Mouse (Mus musculus) heart, embryonic 11.5 days (tissue): ENCODE measurements at regions not wholly inside any gene's neighbourhood (a gene's known extent, or its start where the extent isn't known, plus 50 kb on each side); places are given as distances from the start of the nearest gene placed in this dataset.

Source experiments
- ATAC-seq: fragments of 200-750 bp; cut with Nextera tagmentation; replicated peaks from 2 replicates; pipeline ENCODE4 v1.8.0; 2017; ENCODE audit warnings: moderate library complexity; ENCODE audit not compliant: insufficient number of reproducible peaks, low FRiP score, low TSS enrichment
- H3K27ac ChIP-seq: fragments of 300-500 bp; sonication (generic); 2 replicates; pipeline ENCODE4 v1.5.1; 2014; ENCODE audit warnings: mild to moderate bottlenecking, low read depth, low read length
- H3K27me3 ChIP-seq: fragments of 300-500 bp; sonication (generic); 2 replicates; pipeline ENCODE4 v1.6.1; 2014; ENCODE audit warnings: mild to moderate bottlenecking, low read length, mixed read lengths; ENCODE audit not compliant: control insufficient read depth, insufficient read depth
- H3K36me3 ChIP-seq: fragments of 300-500 bp; sonication (generic); 2 replicates; pipeline ENCODE4 v1.6.1; 2014; ENCODE audit warnings: mild to moderate bottlenecking, low read length, moderate library complexity, mixed read lengths; ENCODE audit not compliant: control insufficient read depth, insufficient read depth
- H3K4me1 ChIP-seq: fragments of 300-500 bp; sonication (generic); 2 replicates; pipeline ENCODE4 v1.6.1; 2014; ENCODE audit warnings: low read length; ENCODE audit not compliant: control insufficient read depth, insufficient read depth
- H3K4me2 ChIP-seq: fragments of 300-500 bp; sonication (generic); 2 replicates; pipeline ENCODE4 v1.6.1; 2014; ENCODE audit warnings: mild to moderate bottlenecking, moderate library complexity
- H3K4me3 ChIP-seq: fragments of 300-500 bp; sonication (generic); 2 replicates; pipeline ENCODE4 v1.5.1; 2014; ENCODE audit warnings: low read depth, low read length
- H3K9ac ChIP-seq: fragments of 300-500 bp; sonication (generic); 2 replicates; pipeline ENCODE4 v1.6.1; 2014; ENCODE audit warnings: mild to moderate bottlenecking, low read depth, low read length, moderate library complexity
- H3K9me3 ChIP-seq: fragments of 300-500 bp; sonication (generic); replicated peaks from 2 replicates; pipeline ENCODE4 v1.6.1; 2016; ENCODE audit warnings: low read length; ENCODE audit not compliant: control insufficient read depth
- WGBS: fragments of 180-500 bp; shearing (Covaris S2); extraction: QIAGEN DNeasy Blood & Tissue Kit; methylation state at CpG from one replicate; pipeline ENCODE4 v1.1.7; 2014; ENCODE audit not compliant: insufficient replicate concordance; 5-methylcytosine and 5-hydroxymethylcytosine counted together

DNA sequence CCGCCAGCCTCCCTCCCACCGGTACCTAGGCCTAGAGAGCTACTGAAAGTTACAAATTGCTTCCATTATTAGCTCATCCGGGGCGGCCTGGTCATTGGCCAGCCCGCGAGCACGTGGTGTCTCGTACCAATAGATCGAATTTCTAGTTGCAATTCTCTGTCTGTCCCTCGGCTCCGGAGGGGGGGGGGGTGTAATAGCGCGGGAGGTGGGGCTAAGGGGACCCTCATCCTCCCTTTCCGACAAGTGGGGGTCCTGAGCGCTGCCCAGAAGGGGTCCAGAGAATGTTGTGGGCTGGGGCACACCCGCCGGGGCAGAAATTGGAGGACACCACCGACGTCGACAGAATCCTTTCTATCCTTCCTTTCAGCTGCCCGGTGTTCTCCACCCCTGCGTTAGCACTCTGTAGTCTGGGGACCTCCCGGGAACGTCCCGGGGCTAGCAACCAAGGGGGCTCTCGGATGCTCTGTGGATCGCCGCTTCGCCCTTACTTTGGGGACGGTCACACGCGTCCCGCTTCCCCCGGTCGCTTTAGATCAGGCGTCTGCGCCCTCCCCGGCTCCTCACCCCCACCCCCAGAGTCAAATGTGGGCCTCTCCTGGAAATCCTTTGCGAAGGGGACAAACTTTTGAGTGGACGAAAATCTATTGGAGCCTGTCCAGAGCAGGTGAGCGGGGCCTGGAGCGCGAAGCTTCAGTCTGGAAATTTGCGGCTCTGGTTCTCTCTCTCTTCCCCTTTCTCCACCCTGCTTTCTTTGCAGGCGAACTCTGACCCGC, 64.6 kb downstream of the Smug1 start:
- ATAC-seq, result peak; percentile 65
- Histone ChIP-seq H3K9me3 (no peaks in the 10 kb centered on the region), H3K9ac (no peak overlapping the region), H3K36me3 (no peaks in the 10 kb centered on the region), H3K4me2 (peak overlapping the region; percentile 65), H3K27ac (no peak overlapping the region), H3K4me1 (no peaks in the 10 kb centered on the region), H3K27me3 (peaks cover 93% of the 10 kb centered on the region), H3K4me3 (peak overlapping the region; percentile 41)
- under 1% methylated on average over 46 of the region's 46 CpGs for WGBS

DNA sequence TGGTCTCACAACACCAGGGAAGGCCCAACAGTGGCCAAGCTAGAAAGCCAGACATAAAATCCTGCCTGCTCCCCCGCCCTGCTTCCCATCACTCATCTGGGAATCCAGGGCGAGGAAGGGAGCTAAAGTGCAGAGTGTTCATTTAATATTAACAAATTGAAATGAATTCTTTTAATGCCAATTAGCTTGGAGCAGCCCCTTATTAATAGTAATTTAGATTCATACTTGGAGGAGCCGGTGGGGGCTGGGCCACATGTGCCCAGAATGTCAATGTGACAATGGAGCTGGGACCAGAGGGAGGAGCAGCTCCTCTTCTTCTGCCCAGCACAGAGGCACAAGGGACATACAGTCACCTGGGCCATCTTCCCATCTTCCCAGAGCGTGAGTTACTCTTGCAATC, 66.8 kb downstream of the Smug1 start:
- WGBS, result 59% methylated on average over 4 of the region's 4 CpGs
- no peak overlapping the region for H3K4me3 ChIP-seq
- no peak overlapping the region for H3K4me2 ChIP-seq
- H3K9ac ChIP-seq, result no peak overlapping the region
- no peaks in the 10 kb centered on the region for H3K9me3 ChIP-seq
- H3K27ac ChIP-seq, result no peak overlapping the region
- no peak for ATAC-seq
- H3K27me3 ChIP-seq, result peaks cover 95% of the 10 kb centered on the region
- no peaks in the 10 kb centered on the region for H3K4me1 ChIP-seq
- no peaks in the 10 kb centered on the region for H3K36me3 ChIP-seq

DNA sequence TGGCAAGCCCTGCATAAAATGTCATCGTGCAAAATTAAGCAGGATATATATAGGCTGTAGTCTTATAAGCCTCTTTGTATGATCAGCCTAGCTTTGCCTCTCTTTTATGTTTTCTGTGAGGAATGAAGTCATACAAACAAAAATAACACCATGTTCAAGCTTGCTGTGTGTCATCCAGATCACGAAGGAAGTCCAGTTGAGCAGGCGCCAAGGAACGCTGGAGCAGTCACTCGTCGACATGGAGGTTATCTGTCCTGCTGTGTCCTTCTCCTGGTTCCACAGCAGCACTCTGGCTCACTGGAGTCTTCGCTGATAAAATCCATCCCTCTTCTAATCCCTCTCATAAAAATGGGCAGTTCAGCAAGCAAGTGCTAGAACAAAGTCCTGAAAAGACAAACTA, 72.4 kb downstream of the Smug1 start:
- H3K4me1 ChIP-seq, result no peaks in the 10 kb centered on the region
- no peak overlapping the region for H3K27ac ChIP-seq
- ATAC-seq, result no peak
- no peaks in the 10 kb centered on the region for H3K9me3 ChIP-seq
- 55% methylated on average over 7 of the region's 7 CpGs for WGBS
- no peaks in the 10 kb centered on the region for H3K36me3 ChIP-seq
- peaks cover 88% of the 10 kb centered on the region for H3K27me3 ChIP-seq
- H3K4me2 ChIP-seq, result no peak overlapping the region
- no peak overlapping the region for H3K4me3 ChIP-seq
- H3K9ac ChIP-seq, result no peak overlapping the region

DNA sequence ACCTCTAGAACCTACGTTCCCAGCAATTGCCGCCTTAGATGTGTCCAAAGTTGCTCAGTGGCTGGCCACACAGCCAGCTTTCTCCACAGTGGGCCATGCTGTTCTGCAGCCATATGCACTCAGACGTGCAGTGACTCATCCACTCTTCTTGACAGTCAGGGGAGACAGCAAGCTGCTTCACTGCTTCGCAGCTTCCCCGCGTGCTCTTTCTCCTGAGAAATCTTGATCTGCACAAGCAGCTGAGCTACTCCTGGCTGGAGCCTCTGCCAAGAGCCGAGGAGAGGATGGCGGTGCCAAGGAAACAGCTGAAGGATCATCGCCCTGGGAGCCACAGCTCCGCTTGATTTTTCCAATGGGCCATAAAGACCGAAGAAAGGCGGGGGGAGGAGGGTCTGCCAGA, 73.2 kb downstream of the Smug1 start:
- 76% methylated on average over 12 of the region's 12 CpGs for WGBS
- Histone ChIP-seq H3K36me3 (no peaks in the 10 kb centered on the region), H3K27ac (no peak overlapping the region), H3K4me2 (no peak overlapping the region), H3K9me3 (no peaks in the 10 kb centered on the region), H3K4me3 (no peak overlapping the region), H3K4me1 (no peaks in the 10 kb centered on the region), H3K27me3 (peaks cover 89% of the 10 kb centered on the region), H3K9ac (no peak overlapping the region)
- ATAC-seq, result no peak

DNA sequence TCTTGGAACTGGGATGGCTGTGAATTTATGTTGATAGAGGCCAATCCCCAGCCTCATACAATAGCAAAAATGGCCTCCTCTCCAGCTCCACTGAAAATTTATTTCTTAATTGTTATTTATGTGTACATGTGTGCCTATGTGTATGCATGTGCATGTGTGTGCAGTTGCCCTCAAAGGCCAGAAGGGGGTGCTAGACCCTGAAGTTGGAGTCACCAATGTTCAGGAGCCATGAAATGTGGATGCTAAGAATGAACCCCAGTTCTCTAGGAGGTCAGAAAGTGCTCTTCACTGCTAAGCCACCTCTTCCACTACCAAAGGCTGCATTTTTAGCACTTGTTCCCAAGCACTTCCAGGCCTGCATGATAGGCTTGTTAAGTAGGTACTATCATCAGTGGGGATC, 73.8 kb downstream of the Hoxc4 start:
- H3K9ac ChIP-seq, result no peak overlapping the region
- no peak for ATAC-seq
- H3K27ac ChIP-seq, result no peak overlapping the region
- H3K9me3 ChIP-seq, result no peaks in the 10 kb centered on the region
- no peak overlapping the region for H3K4me2 ChIP-seq
- no peaks in the 10 kb centered on the region for H3K36me3 ChIP-seq
- H3K27me3 ChIP-seq, result peaks cover 89% of the 10 kb centered on the region
- no peaks in the 10 kb centered on the region for H3K4me1 ChIP-seq
- no peak overlapping the region for H3K4me3 ChIP-seq

DNA sequence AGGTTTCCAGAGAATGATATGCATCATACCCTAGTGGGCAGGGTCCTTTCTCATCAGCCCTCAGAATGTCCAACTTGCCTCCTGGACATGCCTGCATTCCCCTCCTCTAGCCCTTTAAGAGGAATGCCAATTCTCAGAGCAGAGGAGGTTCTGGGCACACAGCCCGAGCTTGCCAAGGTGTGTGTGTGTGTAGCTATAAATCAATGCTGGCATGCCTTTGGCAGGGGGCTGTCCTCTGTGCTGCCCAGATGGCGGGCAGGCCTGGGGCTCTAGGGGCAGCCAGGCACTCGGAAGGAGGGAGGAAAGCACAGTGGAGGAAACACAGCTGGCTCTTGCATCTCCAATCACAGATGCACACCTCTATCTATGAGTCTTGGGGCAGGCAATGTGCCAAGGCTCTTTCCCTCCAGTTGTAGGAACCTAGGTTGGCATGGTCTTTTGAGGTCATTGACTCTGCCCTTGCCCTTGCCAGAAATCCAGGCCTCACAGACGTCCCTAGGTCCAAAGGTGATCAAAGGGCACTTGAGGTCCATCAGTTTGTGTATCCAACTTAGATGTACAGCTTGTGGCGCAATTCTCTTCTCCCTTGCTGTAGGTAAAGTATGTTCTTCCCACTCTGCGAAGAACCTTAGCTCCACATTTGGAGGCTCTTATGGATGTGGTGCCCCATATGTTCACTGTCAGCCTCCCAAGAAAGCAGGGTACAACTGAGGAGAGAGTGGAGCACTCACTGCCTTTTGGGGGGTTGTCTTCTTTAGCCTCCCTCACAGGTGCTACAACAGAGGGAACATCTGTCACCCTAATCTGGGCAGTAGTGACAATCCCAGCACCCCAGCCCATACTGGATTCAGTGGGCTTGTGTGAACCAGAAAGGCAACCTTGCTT, 71.8 kb downstream of the Hoxc4 start:
- H3K9me3 ChIP-seq, result no peaks in the 10 kb centered on the region
- H3K27me3 ChIP-seq, result peaks cover 90% of the 10 kb centered on the region
- no peak overlapping the region for H3K4me3 ChIP-seq
- no peak for ATAC-seq
- H3K4me1 ChIP-seq, result peaks cover 6% of the 10 kb centered on the region
- WGBS, result 51% methylated on average over 6 of the region's 6 CpGs
- H3K36me3 ChIP-seq, result no peaks in the 10 kb centered on the region
- H3K4me2 ChIP-seq, result no peak overlapping the region
- H3K9ac ChIP-seq, result no peak overlapping the region
- no peak overlapping the region for H3K27ac ChIP-seq

DNA sequence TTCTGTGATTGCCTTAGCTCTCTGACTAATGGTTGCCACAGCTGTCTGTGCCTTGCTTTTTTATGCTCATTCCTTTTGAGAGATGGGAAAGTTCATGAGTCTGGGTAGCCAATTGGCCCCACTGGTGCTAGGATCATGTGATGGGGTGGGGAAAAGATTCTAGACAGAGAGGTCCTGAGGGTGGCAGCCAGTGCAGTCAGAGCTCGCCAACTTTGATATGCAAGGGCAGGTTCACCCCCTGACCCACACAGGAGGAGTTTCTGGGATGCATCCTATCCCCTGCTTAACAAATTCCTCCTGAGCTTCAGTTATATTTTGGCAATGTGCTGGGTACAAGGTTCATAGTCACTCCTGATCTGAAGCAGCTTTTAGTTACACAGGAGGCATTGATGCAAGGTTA, 71.1 kb downstream of the Hoxc4 start:
- H3K9me3 ChIP-seq, result no peaks in the 10 kb centered on the region
- 45% methylated on average over 1 of the region's 1 CpGs for WGBS
- peaks cover 6% of the 10 kb centered on the region for H3K4me1 ChIP-seq
- peaks cover 89% of the 10 kb centered on the region for H3K27me3 ChIP-seq
- no peak for ATAC-seq
- no peak overlapping the region for H3K27ac ChIP-seq
- no peak overlapping the region for H3K9ac ChIP-seq
- no peak overlapping the region for H3K4me2 ChIP-seq
- no peaks in the 10 kb centered on the region for H3K36me3 ChIP-seq
- no peak overlapping the region for H3K4me3 ChIP-seq

DNA sequence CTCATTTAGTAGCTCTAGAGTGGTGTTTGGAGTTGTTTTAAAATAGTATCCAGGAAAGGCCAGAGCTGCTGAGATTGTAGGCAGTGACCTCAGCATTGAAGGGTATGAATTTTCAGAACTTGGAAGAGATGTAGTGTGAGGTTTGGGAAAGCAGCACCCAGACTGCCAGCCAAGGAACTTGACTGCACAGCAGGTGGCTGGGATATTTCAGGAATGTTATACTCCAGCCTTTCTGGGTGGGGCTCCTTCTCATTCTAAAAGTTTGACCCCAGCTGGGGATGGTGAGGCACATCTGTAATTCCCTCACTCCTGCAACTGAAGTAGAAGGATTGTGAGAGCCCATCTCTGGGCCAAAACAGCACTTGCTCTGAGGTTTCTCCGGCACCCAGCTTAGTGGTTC, 70.7 kb downstream of the Hoxc4 start:
- Histone ChIP-seq H3K27ac (no peak overlapping the region), H3K4me3 (no peak overlapping the region), H3K4me1 (peaks cover 6% of the 10 kb centered on the region), H3K4me2 (no peak overlapping the region), H3K27me3 (peaks cover 93% of the 10 kb centered on the region), H3K9me3 (no peaks in the 10 kb centered on the region), H3K36me3 (no peaks in the 10 kb centered on the region), H3K9ac (no peak overlapping the region)
- WGBS, result 68% methylated on average over 1 of the region's 1 CpGs
- ATAC-seq, result no peak
